Mouse (Mus musculus): ENCODE data around the gene Gsdma3.

GRCm38 (mm10) chr11:98603953-98604352 lies 22.2 kb upstream of the Gsdma3 start:
- TF ChIP-seq CTCF (IDR thresholded peaks at IDR 0.05; ENCODE audit: low read depth) (no peak), EP300 (IDR thresholded peaks at IDR 0.05; ENCODE audit: low read depth) (no peak)

Measured in heart, postnatal 0 days (tissue).